Mouse (Mus musculus): ENCODE measurements around the gene Olfr1122.
"Not testable (repeated sequence)": the region's sequence is repeated elsewhere in the genome, so short reads cannot be mapped to it uniquely, and the experiment has no call there.

The Olfr1122 gene

DNA sequence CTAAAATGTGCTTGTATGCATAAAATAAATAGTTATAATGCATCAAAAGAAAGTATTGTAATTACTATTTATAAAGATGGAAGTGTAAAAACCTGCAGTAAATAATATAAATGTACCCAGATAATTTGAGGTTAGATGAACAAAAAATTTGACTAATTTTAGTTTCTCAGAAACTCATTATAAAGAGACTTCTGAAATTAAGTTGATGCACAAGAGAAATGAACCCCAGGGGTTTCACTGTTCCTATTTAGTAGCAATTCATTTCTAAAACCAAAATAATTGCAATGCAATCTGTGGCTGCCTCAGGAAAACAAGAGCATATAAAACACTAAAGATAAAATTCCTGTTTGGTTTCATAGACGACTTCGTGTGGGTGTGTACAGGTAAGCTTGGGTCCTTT lies at the start of gene Olfr1122:
Olfr1122 (plus strand) TSS at position 301 of the 400 bp plus-strand sequence.
- in situ Hi-C loops (cut with MboI, MseI), result no loop called here

GRCm38 (mm10) chr2:87354515-87354914 lies 31.1 kb upstream of the Olfr1122 start, which contains the start of gene Olfr1120:
Gene Olfr1120, plus strand, starts transcription at chr2:87354815.
- in situ Hi-C loops (cut with MboI, MseI), result no loop called here

- in situ Hi-C loops (cut with MboI, MseI), result not testable (repeated sequence)
These were observed 25.5 kb upstream of the Olfr1122 start for GRCm38 (mm10) chr2:87360121-87360520.

- in situ Hi-C loops (cut with MboI, MseI), result no loop called here
These were observed 16.1 kb upstream of the Olfr1122 start, which contains the start of gene Olfr1121 for GRCm38 (mm10) chr2:87369595-87369994. Gene Olfr1121, plus strand, starts transcription at chr2:87369895.

- in situ Hi-C loops (cut with MboI, MseI), result no loop called here
These were observed 13.9 kb upstream of the Olfr1122 start for GRCm38 (mm10) chr2:87371726-87372125.

DNA sequence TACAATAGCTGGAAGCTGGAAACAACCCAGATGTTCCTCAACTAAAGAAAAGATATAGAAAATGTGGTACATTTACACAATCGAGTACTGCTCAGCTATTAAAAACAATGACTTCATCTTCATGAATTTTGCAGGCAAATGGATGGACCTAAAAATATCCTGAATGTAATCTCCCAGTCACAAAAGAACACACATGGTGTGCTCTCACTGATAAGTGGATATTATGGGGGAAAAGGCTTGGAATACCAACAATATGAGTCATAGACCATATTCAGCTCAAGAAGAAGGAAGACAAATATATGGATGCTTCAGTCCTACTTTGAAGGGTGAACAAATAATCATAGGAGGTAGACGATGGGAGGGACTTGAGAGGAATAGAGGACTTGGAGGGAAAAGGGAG lies 1.7 kb upstream of the Olfr1122 start:
- in situ Hi-C loops (cut with MboI, MseI), result no loop called here

GRCm38 (mm10) chr2:87393605-87394004 lies 8.0 kb downstream of the Olfr1122 start:
- in situ Hi-C loops (cut with MboI, MseI), result not testable (repeated sequence)

DNA sequence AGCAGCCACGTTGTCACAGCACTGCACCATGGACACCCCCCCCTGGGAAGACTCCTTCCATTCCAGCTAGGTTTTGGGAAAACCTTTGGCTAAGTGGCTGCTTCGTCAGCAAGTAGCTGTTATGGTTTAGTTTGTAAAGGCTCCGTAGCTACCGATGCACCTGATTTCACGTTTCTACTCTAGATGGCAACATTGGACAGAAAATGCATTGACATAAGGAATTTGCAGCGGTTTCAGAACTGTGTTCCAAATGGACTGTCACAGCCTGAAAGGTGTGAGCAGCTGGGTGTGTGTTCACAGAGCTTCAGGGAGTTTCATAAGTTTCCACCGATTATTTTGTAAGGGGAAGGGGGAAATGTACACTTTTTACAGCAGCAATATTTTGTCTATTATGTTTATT lies 9.0 kb downstream of the Olfr1122 start:
- in situ Hi-C loops (cut with MboI, MseI), result not testable (repeated sequence)

GRCm38 (mm10) chr2:87416335-87416734 lies 30.7 kb downstream of the Olfr1122 start, which contains the start of gene Olfr1123:
Gene Olfr1123, plus strand, starts transcription at chr2:87416635.
- in situ Hi-C loops (cut with MboI, MseI), result no loop called here

GRCm38 (mm10) chr2:87429975-87430374 lies 44.3 kb downstream of the Olfr1122 start, which contains the start of gene Olfr1124:
Gene Olfr1124, plus strand, starts transcription at chr2:87430275.
- in situ Hi-C loops (cut with MboI, MseI), result no loop called here

DNA sequence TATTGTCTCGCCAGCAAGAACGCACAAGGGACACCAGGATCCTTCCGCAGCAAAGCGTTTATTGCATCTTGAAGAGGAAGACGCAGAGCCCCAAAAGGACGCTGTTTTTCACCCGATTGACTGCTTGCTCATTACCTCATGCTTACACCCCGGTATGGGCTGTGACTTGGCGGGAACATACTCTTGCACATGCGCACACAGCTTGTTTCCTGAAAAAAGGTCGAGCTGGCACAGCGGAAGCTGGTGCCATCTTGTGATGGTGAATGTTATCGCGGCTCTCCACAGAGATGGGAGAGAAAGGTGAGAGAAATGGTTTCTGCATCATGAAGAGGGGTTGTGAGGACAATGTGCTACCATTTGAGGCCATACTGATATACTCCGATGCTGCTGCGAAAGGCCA lies 52.1 kb downstream of the Olfr1122 start:
- in situ Hi-C loops (cut with MboI, MseI), result no loop called here
